Mouse (Mus musculus) thymus, adult 2 months (tissue): ENCODE data around the gene Slc25a10.

Experiments used
- CTCF ChIP-seq: fragments of 200-500 bp; IDR thresholded peaks from 2 replicates; pipeline ENCODE4 v1.5.1; 2012; ENCODE audit warnings: mild to moderate bottlenecking, control low read depth, low read length, moderate library complexity, borderline replicate concordance; ENCODE audit not compliant: control insufficient read depth, poor library complexity, insufficient read depth; ENCODE audit errors: extremely low read depth
- POLR2A ChIP-seq: fragments of 200-500 bp; IDR thresholded peaks from 2 replicates; pipeline ENCODE4 v1.6.1; 2012; ENCODE audit warnings: mild to moderate bottlenecking, low read length, control low read depth, moderate library complexity; ENCODE audit not compliant: control insufficient read depth, poor library complexity, insufficient read depth; ENCODE audit errors: extremely low read depth

DNA sequence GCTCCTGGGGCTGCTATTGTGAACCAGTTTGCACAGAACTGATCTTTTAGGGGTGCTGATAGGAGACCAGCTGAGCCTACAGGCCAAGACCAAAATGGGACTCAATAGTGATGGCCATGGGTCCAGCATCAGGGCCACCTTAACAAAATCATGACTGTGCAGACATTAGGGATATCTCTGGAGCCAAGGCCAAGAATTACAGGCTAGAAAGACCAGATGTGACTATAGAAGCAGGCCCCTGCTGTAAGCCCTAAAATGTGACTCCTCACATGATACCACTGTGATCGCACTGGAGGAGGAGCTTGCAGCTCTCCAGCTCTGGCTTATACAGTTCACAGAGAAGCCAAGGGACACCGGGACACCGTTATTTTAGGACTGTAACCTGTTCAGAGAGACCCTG lies 49.3 kb upstream of the Slc25a10 start, which contains the start of gene Tspan10:
- TF ChIP-seq POLR2A (no peak), CTCF (no peak)
